ENCODE assay signal across 31 mouse cellular contexts in genomic region chr5:110276910-110277309, GRCm38 (mm10). TPM values are rescaled to one million over a fixed set of nuclear protein-coding genes. Genes with fewer than 3 reads are reported as not detected.
DNase-seq lines count a peak whose midpoint lies in the region; ATAC-seq and TF ChIP-seq lines count a peak whose summit lies in the region.
"Had no signal": no experiment of that assay in that cellular context is flagged by ENCODE, and none has a peak within 500 bp of the region (broad histone marks: within the 10 kb centered on the region; RNA-seq: fewer than 3 reads in every experiment).

No protein-coding gene starts in this region.

- no peak for DNase-seq in hindbrain, embryonic 11.5 days (ENCODE audit: low spot score)
- DNase-seq in liver, embryonic 11.5 days (ENCODE audit: low spot score) = no peak
- no peak for DNase-seq in liver, postnatal 0 days
- DNase-seq in liver, embryonic 13.5 days = no peak
- DNase-seq in thymus, adult 2 months = no peak
- DNase-seq: adrenal gland, postnatal 14 days; cerebellum, adult 11 months; cerebellum, adult 9-10 months; embryo, embryonic 11 days; gastrocnemius, adult 2 months; gastrocnemius, postnatal 36 days; heart, adult 2 months; heart, postnatal 14 days; kidney, postnatal 4 days; left cerebral cortex, postnatal 4 days; lung, postnatal 4 days; retina, postnatal 1 day; right cerebral cortex, postnatal 25 days; thymus, adult 18-20 months; thymus, postnatal 36 days had no signal

- TF ChIP-seq EP300 in liver, postnatal 0 days (IDR thresholded peaks at IDR 0.05; ENCODE audit: low read depth) = no peak

- H3K9me3 ChIP-seq in hindbrain, embryonic 12.5 days (replicated peaks) = no peaks in the 10 kb centered on the region
- no peaks in the 10 kb centered on the region for H3K9me3 ChIP-seq in hindbrain, embryonic 11.5 days (ENCODE audit: control insufficient read depth, low read length)
- H3K9me3 ChIP-seq in liver, embryonic 11.5 days (ENCODE audit: control insufficient read depth, low read length) = no peaks in the 10 kb centered on the region
- no peaks in the 10 kb centered on the region for H3K9me3 ChIP-seq in liver, postnatal 0 days (ENCODE audit: low read length)
- H3K9me3 ChIP-seq in liver, embryonic 13.5 days (replicated peaks) = no peaks in the 10 kb centered on the region
- H3K9me3 ChIP-seq: forebrain, embryonic 13.5 days; heart, embryonic 13.5 days; hindbrain, embryonic 10.5 days; megakaryocyte, embryonic 14.5 days; midbrain, embryonic 15.5 days; neural tube, embryonic 15.5 days; stomach, embryonic 15.5 days had no signal

- ATAC-seq in hindbrain, embryonic 12.5 days (ENCODE audit: low FRiP score) = 0 out of 2 replicates have a peak, but pooled peaks have one; percentile 32
- no peak for ATAC-seq in hindbrain, embryonic 11.5 days (ENCODE audit: low FRiP score)
- peak; percentile 19; the same call in 1 of the 2 replicates for ATAC-seq in liver, embryonic 11.5 days (replicated peaks; ENCODE audit: low FRiP score)
- no peak for ATAC-seq in liver, postnatal 0 days
- peak; percentile 29; the same call in 1 of the 2 replicates for ATAC-seq in liver, embryonic 13.5 days (ENCODE audit: low read depth)
- peak; percentile 23; the same call in 1 of the 2 replicates for ATAC-seq in megakaryocyte-erythroid progenitor cell, adult 5-6 weeks (replicated peaks; ENCODE audit: low FRiP score, low TSS enrichment, poor library complexity, severe bottlenecking)
- ATAC-seq: CD4-positive, CD25-positive, alpha-beta regulatory T cell, adult 4 months; forebrain, embryonic 13.5 days; intestine, postnatal 0 days; midbrain, embryonic 15.5 days had no signal

- WGBS in hindbrain, embryonic 12.5 days = 88% methylated on average over 1 of the region's 1 CpGs
- WGBS in hindbrain, embryonic 11.5 days = 87% methylated on average over 1 of the region's 1 CpGs
- 92% methylated on average over 1 of the region's 1 CpGs for WGBS in liver, embryonic 11.5 days
- WGBS in liver, postnatal 0 days (ENCODE audit: insufficient replicate concordance) = 95% methylated on average over 1 of the region's 1 CpGs
- 79% methylated on average over 1 of the region's 1 CpGs for WGBS in liver, embryonic 13.5 days (ENCODE audit: insufficient replicate concordance)
- WGBS in thymus, adult 2 months = 94% methylated on average over 1 of the region's 1 CpGs

- H3K4me1 ChIP-seq in hindbrain, embryonic 12.5 days = no peaks in the 10 kb centered on the region
- no peaks in the 10 kb centered on the region for H3K4me1 ChIP-seq in hindbrain, embryonic 11.5 days (replicated peaks; ENCODE audit: control insufficient read depth, insufficient read depth, low read length)
- H3K4me1 ChIP-seq in liver, embryonic 11.5 days (replicated peaks; ENCODE audit: control insufficient read depth, insufficient read depth, low read length) = peaks cover 2% of the 10 kb centered on the region; the same call in 1 of the 2 replicates
- H3K4me1 ChIP-seq in liver, postnatal 0 days (ENCODE audit: insufficient read depth) = no peaks in the 10 kb centered on the region
- peaks cover 18% of the 10 kb centered on the region for H3K4me1 ChIP-seq in liver, embryonic 13.5 days (replicated peaks)
- no peaks in the 10 kb centered on the region for H3K4me1 ChIP-seq in thymus, adult 2 months (replicated peaks; ENCODE audit: control insufficient read depth, insufficient read depth, low read length)
- H3K4me1 ChIP-seq: forebrain, embryonic 13.5 days; heart, embryonic 13.5 days; hindbrain, embryonic 10.5 days; megakaryocyte, embryonic 14.5 days; midbrain, embryonic 15.5 days; neural tube, embryonic 15.5 days; stomach, embryonic 15.5 days had no signal

- no peaks in the 10 kb centered on the region for H3K27me3 ChIP-seq in hindbrain, embryonic 12.5 days
- H3K27me3 ChIP-seq in hindbrain, embryonic 11.5 days (ENCODE audit: control insufficient read depth, insufficient read depth, low read length) = no peaks in the 10 kb centered on the region
- H3K27me3 ChIP-seq in liver, embryonic 11.5 days (replicated peaks; ENCODE audit: control insufficient read depth, insufficient read depth, low read length) = no peaks in the 10 kb centered on the region
- H3K27me3 ChIP-seq in liver, postnatal 0 days (ENCODE audit: insufficient read depth, low read length) = no peaks in the 10 kb centered on the region
- no peaks in the 10 kb centered on the region for H3K27me3 ChIP-seq in liver, embryonic 13.5 days
- H3K27me3 ChIP-seq in thymus, adult 2 months (ENCODE audit: control insufficient read depth, insufficient read depth, low read length) = no peaks in the 10 kb centered on the region
- H3K27me3 ChIP-seq: forebrain, embryonic 13.5 days; heart, embryonic 13.5 days; megakaryocyte, embryonic 14.5 days; midbrain, embryonic 15.5 days; neural tube, embryonic 15.5 days; stomach, embryonic 15.5 days had no signal

- H3K4me3 ChIP-seq in hindbrain, embryonic 12.5 days = no peak overlapping the region
- no peak overlapping the region for H3K4me3 ChIP-seq in hindbrain, embryonic 11.5 days (ENCODE audit: low read depth, low read length)
- H3K4me3 ChIP-seq in liver, embryonic 11.5 days (ENCODE audit: low read depth, low read length) = no peak overlapping the region
- H3K4me3 ChIP-seq in liver, postnatal 0 days (ENCODE audit: low read depth, low read length) = no peak overlapping the region
- no peak overlapping the region for H3K4me3 ChIP-seq in liver, embryonic 13.5 days (replicated peaks)
- H3K4me3 ChIP-seq in thymus, adult 2 months (ENCODE audit: control insufficient read depth, insufficient read depth, low read length) = no peak overlapping the region
- H3K4me3 ChIP-seq: forebrain, embryonic 13.5 days; gastrocnemius, adult 2 months; heart, adult 2 months; heart, embryonic 13.5 days; hindbrain, embryonic 10.5 days; megakaryocyte, embryonic 14.5 days; midbrain, embryonic 15.5 days; neural tube, embryonic 15.5 days; stomach, embryonic 15.5 days had no signal

- no peak for TF ChIP-seq POLR2A in thymus, adult 2 months (IDR thresholded peaks at IDR 0.05; ENCODE audit: control insufficient read depth, extremely low read depth, insufficient read depth, low read length, poor library complexity)

- no peaks in the 10 kb centered on the region for H3K36me3 ChIP-seq in hindbrain, embryonic 12.5 days
- no peaks in the 10 kb centered on the region for H3K36me3 ChIP-seq in hindbrain, embryonic 11.5 days (ENCODE audit: control insufficient read depth, insufficient read depth, low read length)
- H3K36me3 ChIP-seq in liver, embryonic 11.5 days (ENCODE audit: control insufficient read depth, insufficient read depth, low read length) = no peaks in the 10 kb centered on the region; the same call in 1 of the 2 replicates
- H3K36me3 ChIP-seq in liver, postnatal 0 days (replicated peaks; ENCODE audit: insufficient read depth, low read length) = peaks cover 5% of the 10 kb centered on the region; the same call in 1 of the 2 replicates
- no peaks in the 10 kb centered on the region for H3K36me3 ChIP-seq in liver, embryonic 13.5 days
- H3K36me3 ChIP-seq in thymus, adult 2 months (ENCODE audit: control insufficient read depth, insufficient read depth, low read length) = no peaks in the 10 kb centered on the region
- H3K36me3 ChIP-seq: heart, embryonic 13.5 days; hindbrain, embryonic 10.5 days; midbrain, embryonic 15.5 days; neural tube, embryonic 15.5 days; stomach, embryonic 15.5 days had no signal

- H3K4me2 ChIP-seq in hindbrain, embryonic 12.5 days (replicated peaks) = no peak overlapping the region
- no peak overlapping the region for H3K4me2 ChIP-seq in hindbrain, embryonic 11.5 days (replicated peaks; ENCODE audit: low read depth, low read length)
- no peak overlapping the region for H3K4me2 ChIP-seq in liver, embryonic 11.5 days
- no peak overlapping the region for H3K4me2 ChIP-seq in liver, postnatal 0 days (ENCODE audit: low read depth, low read length)
- no peak overlapping the region for H3K4me2 ChIP-seq in liver, embryonic 13.5 days
- H3K4me2 ChIP-seq: forebrain, embryonic 13.5 days; heart, embryonic 13.5 days; midbrain, embryonic 15.5 days; neural tube, embryonic 15.5 days; stomach, embryonic 15.5 days had no signal

- H3K27ac ChIP-seq in hindbrain, embryonic 12.5 days = no peak overlapping the region
- H3K27ac ChIP-seq in hindbrain, embryonic 11.5 days (ENCODE audit: low read depth, low read length) = no peak overlapping the region
- H3K27ac ChIP-seq in liver, embryonic 11.5 days (ENCODE audit: low read depth, low read length) = no peak overlapping the region
- H3K27ac ChIP-seq in liver, postnatal 0 days (ENCODE audit: low read depth) = no peak overlapping the region
- H3K27ac ChIP-seq in liver, embryonic 13.5 days = no peak overlapping the region
- no peak overlapping the region for H3K27ac ChIP-seq in thymus, adult 2 months (ENCODE audit: control insufficient read depth, insufficient read depth, low read length)
- H3K27ac ChIP-seq: forebrain, embryonic 13.5 days; gastrocnemius, adult 2 months; heart, adult 2 months; heart, embryonic 13.5 days; hindbrain, embryonic 10.5 days; midbrain, embryonic 15.5 days; neural tube, embryonic 15.5 days; stomach, embryonic 15.5 days had no signal

- no peak for TF ChIP-seq CTCF in liver, postnatal 0 days (IDR thresholded peaks at IDR 0.05; ENCODE audit: low read depth)
- TF ChIP-seq CTCF in thymus, adult 2 months (IDR thresholded peaks at IDR 0.05; ENCODE audit: borderline replicate concordance, control insufficient read depth, extremely low read depth, insufficient read depth, low read length, poor library complexity) = no peak

- H3K9ac ChIP-seq in hindbrain, embryonic 12.5 days = no peak overlapping the region
- no peak overlapping the region for H3K9ac ChIP-seq in hindbrain, embryonic 11.5 days (ENCODE audit: low read depth, low read length)
- H3K9ac ChIP-seq in liver, embryonic 11.5 days (ENCODE audit: low read depth, low read length) = no peak overlapping the region
- no peak overlapping the region for H3K9ac ChIP-seq in liver, postnatal 0 days (replicated peaks)
- no peak overlapping the region for H3K9ac ChIP-seq in liver, embryonic 13.5 days
- H3K9ac ChIP-seq: forebrain, embryonic 13.5 days; heart, embryonic 13.5 days; midbrain, embryonic 15.5 days; neural tube, embryonic 15.5 days; stomach, embryonic 15.5 days had no signal

RNA-seq across cellular contexts. Expression of gene Pgam5, which starts 7.2 kb away (rescaled TPM):
- 77.5 and 81.0 TPM in 2 replicates for polyA plus RNA-seq in hindbrain, embryonic 12.5 days (2016; fragmentation: Nextera tagmentation; extraction: Ambion mirVana)
- polyA plus RNA-seq in hindbrain, embryonic 11.5 days (2014; fragmentation: Nextera tagmentation; extraction: Ambion mirVana) = 88.9 and 94.3 TPM in 2 replicates
- 78.2 and 81.1 TPM in 2 replicates for polyA plus RNA-seq in liver, embryonic 11.5 days (2014; fragmentation: Nextera tagmentation; extraction: Ambion mirVana)
- polyA plus RNA-seq in liver, postnatal 0 days (2015; fragmentation: Nextera tagmentation; extraction: Ambion mirVana) = 18.8 and 21.0 TPM in 2 replicates
- 37.4 and 39.7 TPM in 2 replicates for polyA plus RNA-seq in liver, embryonic 13.5 days (2015; fragmentation: Nextera tagmentation; extraction: Ambion mirVana)
- total RNA-seq in megakaryocyte-erythroid progenitor cell, adult 5-6 weeks (2014; fragmentation: Nextera tagmentation) = 52.9 and 53.2 TPM in 2 replicates
- 45.3 and 53.1 TPM in 2 replicates for total RNA-seq in megakaryocyte-erythroid progenitor cell, adult 5-6 weeks (2017)
- 38.0 and 40.8 TPM in 2 replicates for polyA plus RNA-seq in thymus, adult 2 months (2012; rRNA removed)

RNA-seq across cellular contexts. Expression of gene Pxmp2, which starts 9.1 kb away (rescaled TPM):
- polyA plus RNA-seq in hindbrain, embryonic 12.5 days (2016; fragmentation: Nextera tagmentation; extraction: Ambion mirVana) = 7.4 and 9.5 TPM in 2 replicates
- polyA plus RNA-seq in hindbrain, embryonic 11.5 days (2014; fragmentation: Nextera tagmentation; extraction: Ambion mirVana) = 7.9 and 10.0 TPM in 2 replicates
- 24.2 and 27.2 TPM in 2 replicates for polyA plus RNA-seq in liver, embryonic 11.5 days (2014; fragmentation: Nextera tagmentation; extraction: Ambion mirVana)
- polyA plus RNA-seq in liver, postnatal 0 days (2015; fragmentation: Nextera tagmentation; extraction: Ambion mirVana) = 129 and 148 TPM in 2 replicates
- polyA plus RNA-seq in liver, embryonic 13.5 days (2015; fragmentation: Nextera tagmentation; extraction: Ambion mirVana) = 34.1 and 34.3 TPM in 2 replicates
- 14.6 and 42.8 TPM in 2 replicates for total RNA-seq in megakaryocyte-erythroid progenitor cell, adult 5-6 weeks (2014; fragmentation: Nextera tagmentation)
- total RNA-seq in megakaryocyte-erythroid progenitor cell, adult 5-6 weeks (2017) = 15.4 and 18.7 TPM in 2 replicates
- 3.5 and 4.7 TPM in 2 replicates for polyA plus RNA-seq in thymus, adult 2 months (2012; rRNA removed)

RNA-seq across cellular contexts. Expression of gene Pole, which starts 9.2 kb away (rescaled TPM):
- 18.7 and 21.8 TPM in 2 replicates for polyA plus RNA-seq in hindbrain, embryonic 12.5 days (2016; fragmentation: Nextera tagmentation; extraction: Ambion mirVana)
- polyA plus RNA-seq in hindbrain, embryonic 11.5 days (2014; fragmentation: Nextera tagmentation; extraction: Ambion mirVana) = 28.5 and 30.1 TPM in 2 replicates
- polyA plus RNA-seq in liver, embryonic 11.5 days (2014; fragmentation: Nextera tagmentation; extraction: Ambion mirVana) = 41.4 and 42.9 TPM in 2 replicates
- polyA plus RNA-seq in liver, postnatal 0 days (2015; fragmentation: Nextera tagmentation; extraction: Ambion mirVana) = 5.2 and 6.0 TPM in 2 replicates
- polyA plus RNA-seq in liver, embryonic 13.5 days (2015; fragmentation: Nextera tagmentation; extraction: Ambion mirVana) = 20.6 and 21.8 TPM in 2 replicates
- total RNA-seq in megakaryocyte-erythroid progenitor cell, adult 5-6 weeks (2014; fragmentation: Nextera tagmentation) = 124 and 127 TPM in 2 replicates
- total RNA-seq in megakaryocyte-erythroid progenitor cell, adult 5-6 weeks (2017) = 45.6 and 51.5 TPM in 2 replicates
- polyA plus RNA-seq in thymus, adult 2 months (2012; rRNA removed) = 27.5 and 36.4 TPM in 2 replicates

RNA-seq across cellular contexts. Expression of gene Ankle2, which starts 46.1 kb away (rescaled TPM):
- 36.7 and 38.6 TPM in 2 replicates for polyA plus RNA-seq in hindbrain, embryonic 12.5 days (2016; fragmentation: Nextera tagmentation; extraction: Ambion mirVana)
- 38.7 and 46.5 TPM in 2 replicates for polyA plus RNA-seq in hindbrain, embryonic 11.5 days (2014; fragmentation: Nextera tagmentation; extraction: Ambion mirVana)
- 30.4 and 30.5 TPM in 2 replicates for polyA plus RNA-seq in liver, embryonic 11.5 days (2014; fragmentation: Nextera tagmentation; extraction: Ambion mirVana)
- polyA plus RNA-seq in liver, postnatal 0 days (2015; fragmentation: Nextera tagmentation; extraction: Ambion mirVana) = 8.6 and 10.7 TPM in 2 replicates
- polyA plus RNA-seq in liver, embryonic 13.5 days (2015; fragmentation: Nextera tagmentation; extraction: Ambion mirVana) = 13.5 and 15.9 TPM in 2 replicates
- total RNA-seq in megakaryocyte-erythroid progenitor cell, adult 5-6 weeks (2014; fragmentation: Nextera tagmentation) = 27.2 and 30.6 TPM in 2 replicates
- total RNA-seq in megakaryocyte-erythroid progenitor cell, adult 5-6 weeks (2017) = 48.1 and 52.9 TPM in 2 replicates
- polyA plus RNA-seq in thymus, adult 2 months (2012; rRNA removed) = 12.9 and 13.5 TPM in 2 replicates

Comparison
In these comparisons a context has a peak if more than half of its experiments do, and no peak if none do; other contexts are left out.
1. ATAC-seq: peak in hindbrain, embryonic 12.5 days (single experiment), liver, embryonic 11.5 days (single experiment), liver, embryonic 13.5 days (single experiment) and megakaryocyte-erythroid progenitor cell, adult 5-6 weeks (single experiment); none in hindbrain, embryonic 11.5 days (single experiment) and liver, postnatal 0 days (single experiment).